ENCODE assay signal across 8 mouse cellular contexts in genomic region chr10:127661291-127661914, GRCm38 (mm10). TPM values are rescaled to one million over a fixed set of nuclear protein-coding genes. Genes with fewer than 3 reads are reported as not detected.
DNase-seq lines count a peak whose midpoint lies in the region; ATAC-seq lines count a peak whose summit lies in the region.

No protein-coding gene starts in this region.

- peak overlapping the region; percentile 89 for H3K27ac ChIP-seq in kidney, embryonic 15.5 days
- no peak overlapping the region for H3K27ac ChIP-seq in midbrain, embryonic 10.5 days (replicated peaks)

- peak overlapping the region; percentile 14 for H3K9ac ChIP-seq in kidney, embryonic 15.5 days

- WGBS in kidney, embryonic 15.5 days: 10% methylated on average over 14 of the region's 14 CpGs
- WGBS in midbrain, embryonic 10.5 days: 13% methylated on average over 14 of the region's 14 CpGs

- peak; percentile 55 to 84 for DNase-seq in adrenal gland, adult (ENCODE audit: inconsistent age in 2 of 2, low spot score in 1 of 2)
- no peak for DNase-seq in adrenal gland, postnatal 10 days
- DNase-seq in thymus, postnatal 4 days: peak; percentile 33
- no peak for DNase-seq in thymus, postnatal 14 days
- no peak for DNase-seq in midbrain, embryonic 10.5 days (ENCODE audit: low spot score)
- DNase-seq in ovary, postnatal 10 days (ENCODE audit: low spot score): no peak

- H3K9me3 ChIP-seq in kidney, embryonic 15.5 days (replicated peaks): no peaks in the 10 kb centered on the region
- no peaks in the 10 kb centered on the region for H3K9me3 ChIP-seq in midbrain, embryonic 10.5 days (replicated peaks)

- H3K4me1 ChIP-seq in kidney, embryonic 15.5 days: peaks cover 78% of the 10 kb centered on the region
- H3K4me1 ChIP-seq in midbrain, embryonic 10.5 days: peaks cover 52% of the 10 kb centered on the region

- H3K27me3 ChIP-seq in kidney, embryonic 15.5 days: no peaks in the 10 kb centered on the region
- peaks cover 97% of the 10 kb centered on the region for H3K27me3 ChIP-seq in midbrain, embryonic 10.5 days (ENCODE audit: low read depth, poor library complexity, severe bottlenecking)

- ATAC-seq in kidney, embryonic 15.5 days (replicated peaks; ENCODE audit: low FRiP score): no peak
- ATAC-seq in megakaryocyte progenitor cell, adult 5-6 weeks (replicated peaks; ENCODE audit: poor library complexity): no peak

- H3K4me3 ChIP-seq in kidney, embryonic 15.5 days (replicated peaks): peak overlapping the region; percentile 24
- peak overlapping the region; percentile 37 for H3K4me3 ChIP-seq in midbrain, embryonic 10.5 days

- peaks cover 50% of the 10 kb centered on the region for H3K36me3 ChIP-seq in kidney, embryonic 15.5 days
- H3K36me3 ChIP-seq in midbrain, embryonic 10.5 days: no peaks in the 10 kb centered on the region

- H3K4me2 ChIP-seq in kidney, embryonic 15.5 days: peak overlapping the region; percentile 80

RNA-seq across cellular contexts. Expression of gene Nemp1, which starts 5.3 kb away (rescaled TPM):
- total RNA-seq in adrenal gland, postnatal 10 days (2021): 1 to 10 TPM; 7.8 to 9.4 TPM
- polyA plus RNA-seq in kidney, embryonic 15.5 days (2015; fragmentation: Nextera tagmentation; extraction: Ambion mirVana): 10.9 TPM in 2 replicates
- polyA plus RNA-seq in midbrain, embryonic 10.5 days (2016; fragmentation: Nextera tagmentation; extraction: Ambion mirVana): 9.0 TPM in 2 replicates
- 15.7 and 19.8 TPM in 2 replicates for total RNA-seq in megakaryocyte progenitor cell, adult 5-6 weeks (2015)
- 17.8 and 25.3 TPM in 2 replicates for total RNA-seq in megakaryocyte progenitor cell, adult 5-6 weeks (2017)

RNA-seq across cellular contexts. Expression of gene Nab2, which starts 7.0 kb away (rescaled TPM):
- total RNA-seq in adrenal gland, postnatal 10 days (2021): 10 to 100 TPM; 19.0 to 24.8 TPM
- polyA plus RNA-seq in kidney, embryonic 15.5 days (2015; fragmentation: Nextera tagmentation; extraction: Ambion mirVana): 27.1 and 30.8 TPM in 2 replicates
- polyA plus RNA-seq in midbrain, embryonic 10.5 days (2016; fragmentation: Nextera tagmentation; extraction: Ambion mirVana): 3.9 and 4.4 TPM in 2 replicates
- 2.4 and 2.6 TPM in 2 replicates for total RNA-seq in megakaryocyte progenitor cell, adult 5-6 weeks (2015)
- 3.4 and 5.2 TPM in 2 replicates for total RNA-seq in megakaryocyte progenitor cell, adult 5-6 weeks (2017)

RNA-seq across cellular contexts. Expression of gene Stat6, which starts 18.6 kb away (rescaled TPM):
- 10 to 100 TPM; 64.7 to 67.8 TPM for total RNA-seq in adrenal gland, postnatal 10 days (2021)
- polyA plus RNA-seq in kidney, embryonic 15.5 days (2015; fragmentation: Nextera tagmentation; extraction: Ambion mirVana): 26.5 and 27.2 TPM in 2 replicates
- polyA plus RNA-seq in midbrain, embryonic 10.5 days (2016; fragmentation: Nextera tagmentation; extraction: Ambion mirVana): 8.2 and 8.9 TPM in 2 replicates
- total RNA-seq in megakaryocyte progenitor cell, adult 5-6 weeks (2015): 27.3 and 29.6 TPM in 2 replicates
- total RNA-seq in megakaryocyte progenitor cell, adult 5-6 weeks (2017): 38.9 and 42.7 TPM in 2 replicates

RNA-seq across cellular contexts. Expression of gene Lrp1, which starts 40.5 kb away (rescaled TPM):
- 100 to 1,000 TPM; 170 to 208 TPM for total RNA-seq in adrenal gland, postnatal 10 days (2021)
- 52.4 and 65.0 TPM in 2 replicates for polyA plus RNA-seq in kidney, embryonic 15.5 days (2015; fragmentation: Nextera tagmentation; extraction: Ambion mirVana)
- 54.9 and 69.8 TPM in 2 replicates for polyA plus RNA-seq in midbrain, embryonic 10.5 days (2016; fragmentation: Nextera tagmentation; extraction: Ambion mirVana)
- total RNA-seq in megakaryocyte progenitor cell, adult 5-6 weeks (2015): 9.8 and 10.0 TPM in 2 replicates
- total RNA-seq in megakaryocyte progenitor cell, adult 5-6 weeks (2017): 4.5 and 7.3 TPM in 2 replicates

RNA-seq across cellular contexts. Expression of gene Myo1a, which starts 43.6 kb away (rescaled TPM):
- 1 to 10 TPM; 1.0 to 2.2 TPM for total RNA-seq in adrenal gland, postnatal 10 days (2021)
- 0.65 and 0.81 TPM in 2 replicates for polyA plus RNA-seq in kidney, embryonic 15.5 days (2015; fragmentation: Nextera tagmentation; extraction: Ambion mirVana)
- polyA plus RNA-seq in midbrain, embryonic 10.5 days (2016; fragmentation: Nextera tagmentation; extraction: Ambion mirVana): 0.41 and 0.69 TPM in 2 replicates
- total RNA-seq in megakaryocyte progenitor cell, adult 5-6 weeks (2015): 0.15 TPM in 1 of 2 replicates, not detected in the other
- 0.03 and 0.37 TPM in 2 replicates for total RNA-seq in megakaryocyte progenitor cell, adult 5-6 weeks (2017)

Comparison
In these comparisons a context has a peak if more than half of its experiments do, and no peak if none do; other contexts are left out.
1. DNase-seq: peak in adrenal gland, adult (2 of 2) and thymus, postnatal 4 days (single experiment); none in adrenal gland, postnatal 10 days (single experiment), thymus, postnatal 14 days (single experiment), midbrain, embryonic 10.5 days (single experiment) and ovary, postnatal 10 days (single experiment).